Mouse (Mus musculus) left cerebral cortex, adult 18-20 months (tissue): ENCODE results near the gene Lbhd1. TPM values are rescaled to one million over a fixed set of nuclear protein-coding genes. Genes with fewer than 3 reads are reported as not detected.
"Not testable (repeated sequence)": the region's sequence is repeated elsewhere in the genome, so short reads cannot be mapped to it uniquely, and the experiment has no call there.

ENCODE experiments used
- DNase-seq, 2 experiments: peaks; one replicate each; pipeline ENCODE4 v3.0.0; 2021 to 2022; ENCODE audit warnings: low spot score in 2 of 2, mixed read lengths in 1 of 2
- total RNA-seq, 2 experiments: library from RNA; stranded (reverse); gene quantifications; 2 replicates each; pipeline ENCODE4 v1.2.3; 2021

The Lbhd1 gene
- total RNA-seq, 2 experiments from 2014 or later, result 8.2 TPM

DNA sequence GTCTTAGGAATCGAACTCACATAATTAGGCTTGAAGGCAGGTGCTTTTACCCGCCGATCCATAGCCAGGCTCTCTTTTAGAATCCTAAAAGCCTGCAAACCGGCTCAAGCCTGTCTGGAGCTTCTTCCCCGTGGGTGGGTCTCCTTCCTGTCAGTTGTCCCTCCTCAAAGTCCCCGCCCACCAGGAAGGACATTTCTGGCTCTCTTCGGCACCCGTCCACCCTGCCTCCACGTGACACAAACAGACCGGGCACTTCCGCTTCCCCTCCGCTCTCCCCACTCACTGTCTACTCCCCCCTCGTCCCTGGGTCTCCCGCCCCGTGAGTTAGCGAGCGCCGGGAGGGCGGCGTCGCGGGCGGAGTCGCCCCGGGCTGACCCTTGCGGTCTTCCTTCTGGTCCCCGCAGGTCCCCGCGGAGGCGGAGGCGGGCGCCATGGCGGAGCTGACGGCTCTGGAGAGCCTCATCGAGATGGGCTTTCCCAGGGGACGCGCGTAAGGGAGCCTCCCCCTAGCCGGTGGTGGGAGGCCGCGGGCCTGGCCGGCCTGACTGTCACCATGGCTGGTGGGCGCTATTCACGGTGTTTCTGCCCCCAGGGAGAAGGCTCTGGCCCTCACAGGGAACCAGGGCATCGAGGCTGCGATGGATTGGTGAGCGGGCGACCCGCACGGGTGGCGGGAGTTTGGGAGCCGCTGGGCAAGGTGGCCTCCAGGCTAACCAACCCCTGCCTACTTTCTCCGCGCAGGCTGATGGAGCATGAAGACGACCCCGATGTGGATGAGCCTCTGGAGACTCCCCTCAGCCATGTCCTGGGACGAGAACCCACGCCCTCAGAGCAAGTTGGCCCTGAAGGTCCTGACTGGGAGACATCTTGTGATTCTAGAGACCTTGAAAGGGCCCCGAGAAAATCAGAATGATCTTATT lies 12.0 kb upstream of the Lbhd1 start, which contains the start of gene Ubxn1:
TSS of gene Ubxn1 (plus strand) at position 230 of the 920 bp plus-strand sequence.
- peak; percentile 98 to 99 for DNase-seq

DNA sequence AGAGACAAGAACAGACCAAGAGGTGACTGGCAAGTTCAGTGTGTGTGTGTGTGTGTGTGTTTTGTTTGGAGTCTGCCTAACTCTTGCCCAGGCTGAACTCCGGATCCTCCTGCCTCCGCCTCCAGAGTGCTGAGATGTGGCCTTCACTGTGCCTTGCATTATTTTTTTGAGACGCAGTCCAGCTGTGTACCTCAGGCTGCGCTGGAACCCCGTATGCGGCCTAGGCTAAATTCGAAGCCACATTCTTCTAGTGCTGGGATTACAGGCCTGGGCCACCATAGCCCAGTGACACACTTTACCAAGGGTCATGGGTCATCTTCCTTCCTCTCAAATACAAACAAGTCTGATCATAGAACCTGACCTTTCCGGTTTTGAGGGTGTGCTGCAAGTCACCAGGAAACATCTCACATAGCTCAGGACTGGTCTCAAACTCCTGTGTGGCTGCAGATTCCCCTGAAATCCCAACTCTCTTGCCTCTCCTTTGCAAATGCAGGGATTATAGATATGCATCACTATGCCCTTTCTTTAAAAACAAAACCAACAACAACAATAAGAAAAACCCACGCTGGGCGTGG lies 11.2 kb upstream of the Lbhd1 start:
- no peak for DNase-seq

DNA sequence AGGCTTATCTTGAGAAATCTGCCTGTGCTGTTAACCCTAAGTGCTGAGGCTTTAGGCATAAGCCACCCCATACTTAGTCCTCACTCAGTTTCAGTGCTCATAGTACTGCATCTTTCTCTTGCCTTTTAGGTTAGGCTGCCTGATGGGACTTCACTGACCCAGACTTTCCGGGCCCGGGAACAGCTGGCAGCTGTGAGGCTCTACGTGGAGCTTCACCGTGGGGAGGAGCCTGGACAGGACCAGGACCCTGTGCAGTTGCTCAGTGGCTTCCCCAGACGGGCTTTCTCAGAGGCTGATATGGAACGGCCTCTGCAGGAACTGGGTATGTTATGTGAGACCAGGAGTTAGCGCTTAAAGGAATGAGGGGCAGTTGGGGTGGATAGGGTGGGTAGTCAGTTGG lies 8.5 kb upstream of the Lbhd1 start:
- DNase-seq, result no peak

DNA sequence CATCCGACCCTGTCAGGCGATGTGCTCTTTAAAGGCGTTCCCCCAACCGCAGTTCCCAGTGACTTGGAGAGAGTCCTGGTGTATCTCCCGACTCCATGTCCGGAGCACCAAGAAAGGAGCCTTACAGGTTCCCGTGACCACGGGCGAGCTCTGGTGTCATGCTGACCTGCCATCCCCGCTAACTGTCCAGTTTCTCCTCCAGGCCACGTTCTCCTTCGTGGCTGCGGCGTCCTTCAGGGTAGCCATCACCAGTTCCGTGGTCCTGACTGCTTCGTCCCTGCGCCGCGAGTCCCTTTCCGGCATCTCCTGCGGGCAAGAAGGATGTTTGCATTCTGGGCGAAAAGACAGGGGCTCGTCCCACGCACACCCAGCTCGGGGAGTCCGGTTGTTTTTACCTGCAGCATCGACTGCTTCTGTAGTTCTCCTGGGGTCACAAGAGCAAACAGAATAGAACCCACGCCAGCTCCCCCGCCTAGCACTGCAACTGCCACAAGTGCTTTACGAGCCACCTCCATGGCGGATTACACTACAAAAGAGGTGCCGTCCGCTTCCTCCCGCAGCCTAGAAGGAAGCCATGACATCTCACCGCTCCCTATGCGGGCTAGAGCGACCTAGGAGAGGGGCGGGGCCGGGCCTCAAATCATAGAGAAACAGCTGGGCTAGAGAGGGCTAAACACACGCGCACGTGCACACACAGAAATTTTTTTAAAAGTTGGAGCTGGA lies 3.1 kb upstream of the Lbhd1 start, which contains the start of gene Uqcc3:
TSS of gene Uqcc3 (minus strand) at position 613 of the 723 bp plus-strand sequence.
- DNase-seq, result peak; percentile 85 to 90

DNA sequence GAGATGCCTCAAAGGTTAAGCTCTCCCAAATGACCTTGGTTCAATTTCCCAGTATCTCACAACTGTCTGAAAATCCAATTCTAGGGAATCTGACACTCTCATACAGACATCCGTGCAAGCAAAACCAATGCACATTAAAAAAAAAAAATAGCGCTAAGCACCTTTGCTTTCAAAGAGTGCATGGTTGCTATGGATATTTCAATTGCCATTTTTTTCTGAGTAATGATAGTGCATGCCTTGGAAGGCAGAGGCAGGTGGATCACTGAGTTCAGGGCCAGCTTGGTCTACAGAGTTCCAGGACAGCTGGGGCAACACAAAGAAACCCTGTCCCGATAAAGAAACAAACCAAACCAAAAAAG lies 2.5 kb upstream of the Lbhd1 start:
- DNase-seq, result no peak

DNA sequence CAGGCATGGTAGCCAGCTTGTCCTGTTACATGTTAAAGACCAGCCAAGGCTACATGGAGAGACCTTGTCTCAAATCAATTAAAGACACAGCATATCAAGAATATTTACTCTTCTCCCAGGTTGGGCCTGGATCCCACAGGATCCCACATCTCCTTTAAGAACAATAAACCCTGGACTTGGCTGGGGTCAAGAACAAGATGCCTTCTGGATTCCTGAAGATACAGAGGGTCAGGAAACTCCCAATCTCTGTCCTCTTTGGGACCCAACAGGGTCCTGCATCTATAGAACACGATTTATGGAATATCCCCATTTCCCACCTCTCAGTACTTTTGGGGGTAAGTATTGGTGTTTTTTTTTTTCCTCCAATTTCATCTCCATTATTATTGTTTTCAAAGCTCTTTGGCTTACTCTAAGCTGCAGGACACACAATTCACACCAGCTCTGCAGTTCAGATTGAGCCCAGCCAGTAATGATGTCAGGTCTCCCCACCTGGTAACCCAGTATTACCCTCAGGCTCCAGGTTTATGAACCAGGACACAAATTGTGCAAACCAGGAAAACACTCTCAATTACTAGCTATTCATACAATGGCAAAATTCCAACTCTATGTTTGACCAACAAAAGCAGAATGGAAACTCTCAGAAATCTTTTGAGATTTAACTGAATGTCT lies 3.5 kb downstream of the Lbhd1 start:
- no peak for DNase-seq

DNA sequence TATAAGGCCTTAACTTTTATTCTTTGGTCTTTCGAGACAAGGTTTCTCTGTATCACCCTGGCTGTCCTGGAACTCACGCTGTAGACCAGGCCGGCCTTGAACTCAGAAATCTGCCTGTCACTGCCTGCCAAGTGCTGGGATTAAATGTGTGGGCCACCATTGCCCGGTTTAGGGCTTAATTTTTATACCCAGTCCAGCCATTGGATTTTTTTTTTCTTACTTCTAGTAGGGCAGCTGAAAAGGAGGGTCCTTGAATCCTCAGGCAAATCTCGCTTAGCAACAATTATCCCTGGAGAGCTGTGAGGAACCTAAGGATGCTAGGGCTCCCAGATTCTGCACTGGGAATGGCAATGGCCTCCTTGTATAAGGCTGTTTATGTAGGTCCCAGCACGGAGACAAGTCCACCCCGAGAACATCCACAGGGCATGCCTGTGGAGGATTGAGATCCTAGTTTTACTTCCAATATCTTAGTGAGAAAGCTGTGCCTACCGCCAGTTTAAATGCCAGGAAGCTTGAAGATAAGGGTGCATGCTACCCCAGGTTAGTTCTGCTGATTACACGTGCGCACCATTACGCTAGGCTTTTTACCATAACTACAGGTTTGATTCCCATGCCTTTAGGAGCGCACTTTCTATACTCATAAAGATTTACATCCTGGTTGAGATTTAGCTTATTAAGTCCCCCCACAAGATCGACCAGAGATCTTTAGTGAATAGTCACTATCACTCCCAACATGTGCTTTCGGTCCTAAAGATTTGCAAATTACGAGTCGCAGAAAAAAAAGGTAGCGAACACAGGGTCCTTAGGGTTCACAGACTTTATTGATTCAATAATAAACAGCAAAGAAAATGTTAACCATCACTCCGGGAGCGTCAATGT lies 4.3 kb downstream of the Lbhd1 start:
- DNase-seq, result no peak

DNA sequence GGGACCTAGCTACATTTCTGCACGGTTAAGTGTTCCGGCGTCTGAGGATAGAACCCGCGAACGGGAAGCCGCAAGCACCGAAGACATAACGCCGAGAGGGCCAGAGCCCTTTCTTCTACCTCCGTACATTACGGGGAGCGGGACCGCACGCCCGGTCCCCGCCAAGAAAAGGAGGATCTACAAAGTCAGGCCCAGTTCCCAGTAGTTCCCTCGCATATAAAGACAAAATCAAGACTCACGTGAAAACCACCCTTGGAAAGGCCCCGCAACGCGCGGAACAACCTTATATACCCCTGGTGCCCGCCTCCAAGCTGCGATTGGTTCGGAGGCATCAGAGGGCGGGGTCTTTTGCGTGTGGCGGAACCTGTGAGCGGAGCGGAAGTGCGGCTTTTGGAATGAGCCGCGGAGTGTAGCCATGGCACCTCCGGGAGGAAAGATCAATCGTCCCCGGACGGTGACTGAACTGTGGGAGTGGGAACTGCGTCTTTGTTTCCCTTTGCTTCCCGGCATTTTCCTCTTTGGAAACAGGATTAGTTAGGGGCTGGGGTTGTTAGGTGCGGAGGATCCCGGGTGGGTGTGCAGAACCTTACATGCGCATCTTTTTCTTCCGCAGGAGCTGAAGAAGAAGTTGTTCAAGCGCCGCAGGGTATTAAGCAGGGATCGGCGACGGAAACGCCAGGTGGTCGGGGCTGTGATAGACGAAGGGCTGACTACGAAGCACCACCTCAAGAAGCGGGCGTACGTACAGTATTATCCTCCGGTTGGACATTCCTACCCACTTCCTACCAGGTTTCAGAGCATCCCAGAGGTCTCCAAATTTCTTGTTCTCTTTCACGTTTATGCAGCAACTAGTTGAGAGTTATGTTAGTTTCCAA lies 5.2 kb downstream of the Lbhd1 start, which contains the start of the genes 1810009A15Rik and Gm49416:
TSS of gene 1810009A15Rik (plus strand) at position 343 of the 875 bp plus-strand sequence.
TSS of gene Gm49416 (plus strand) at position 416 of the 875 bp plus-strand sequence.
- peak; percentile 93 to 94 for DNase-seq

DNA sequence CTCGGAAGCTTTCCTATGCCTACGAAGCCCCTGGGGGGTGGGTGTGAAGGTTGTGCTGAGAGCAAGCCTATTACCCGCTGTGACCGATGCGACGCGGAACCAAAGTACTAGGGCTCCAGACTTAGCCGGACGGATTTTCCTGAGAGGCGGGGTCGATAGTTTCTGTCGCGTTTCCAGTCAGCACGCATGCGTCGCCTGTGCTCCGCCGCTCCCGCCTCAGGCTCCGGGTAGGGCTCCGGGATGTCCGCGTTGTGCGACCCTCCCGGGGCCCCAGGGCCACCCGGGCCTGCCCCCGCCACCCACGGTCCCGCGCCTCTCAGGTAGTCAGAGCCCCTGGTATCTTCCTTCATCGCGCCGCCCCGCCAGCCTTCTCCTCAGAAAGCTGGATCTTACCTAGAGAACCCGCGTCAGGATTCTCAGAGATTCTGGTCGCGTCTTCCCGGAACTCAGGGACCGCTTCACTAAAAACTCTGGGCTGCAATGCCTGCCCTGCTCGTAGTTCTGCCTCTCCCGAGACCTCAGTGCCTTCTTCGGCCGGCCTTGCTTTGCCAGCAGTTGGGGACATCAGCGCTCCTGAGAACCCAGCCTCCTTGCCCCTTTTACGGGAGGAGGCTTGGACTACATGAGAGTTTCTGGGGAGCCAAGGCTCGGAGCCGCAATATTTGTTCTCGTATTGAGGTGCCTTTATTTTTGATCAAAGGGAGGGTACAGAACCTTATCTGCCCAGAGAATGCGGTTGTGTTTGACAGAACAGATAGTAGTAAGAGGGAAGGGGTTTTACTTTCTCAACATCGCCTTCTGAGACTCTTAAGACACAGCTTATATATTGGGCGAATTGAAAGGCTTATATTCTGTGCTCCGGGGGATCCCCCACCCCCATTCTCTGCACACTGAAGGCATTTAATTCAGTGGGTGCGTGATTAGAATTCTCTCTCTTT lies 9.6 kb downstream of the Lbhd1 start, which contains the start of gene Ints5:
TSS of gene Ints5 (plus strand) at position 177 of the 938 bp plus-strand sequence.
- peak; percentile 84 to 87 for DNase-seq

DNA sequence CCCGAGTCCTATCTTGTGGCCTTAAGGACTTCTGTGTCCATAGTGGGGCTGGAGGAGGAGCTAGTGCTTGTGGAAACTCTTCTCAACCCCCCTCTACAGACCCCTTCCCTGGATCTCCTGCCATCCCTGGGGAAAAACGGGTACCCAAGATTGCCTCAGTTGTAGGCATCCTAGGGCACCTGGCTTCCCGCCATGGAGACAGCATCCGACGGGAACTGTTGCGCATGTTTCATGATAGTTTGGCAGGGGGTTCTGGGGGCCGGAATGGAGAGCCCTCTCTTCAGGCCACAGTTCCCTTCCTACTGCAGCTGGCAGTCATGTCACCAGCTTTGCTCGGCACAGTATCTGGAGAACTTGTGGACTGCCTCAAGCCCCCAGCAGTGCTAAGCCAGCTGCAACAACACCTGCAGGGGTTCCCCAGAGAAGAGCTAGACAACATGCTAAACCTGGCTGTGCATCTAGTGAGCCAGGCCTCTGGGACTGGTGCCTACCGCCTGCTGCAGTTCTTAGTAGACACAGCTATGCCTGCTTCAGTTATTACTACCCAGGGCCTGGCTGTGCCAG lies 11.9 kb downstream of the Lbhd1 start:
- DNase-seq, result no peak

DNA sequence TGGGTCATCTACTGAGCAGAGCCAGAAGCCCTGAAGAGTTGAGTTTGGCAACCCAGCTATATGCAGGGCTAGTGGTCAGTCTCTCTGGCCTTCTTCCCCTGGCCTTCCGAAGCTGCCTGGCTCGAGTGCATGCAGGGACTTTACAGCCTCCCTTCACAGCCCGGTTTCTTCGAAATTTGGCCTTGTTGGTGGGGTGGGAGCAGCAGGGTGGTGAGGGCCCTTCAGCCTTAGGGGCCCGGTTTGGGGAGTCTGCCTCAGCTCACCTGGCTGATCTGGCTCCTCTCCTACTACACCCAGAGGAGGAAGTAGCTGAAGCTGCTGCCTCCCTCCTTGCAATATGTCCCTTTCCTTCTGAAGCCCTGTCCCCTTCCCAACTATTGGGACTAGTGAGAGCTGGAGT lies 12.7 kb downstream of the Lbhd1 start:
- not testable (repeated sequence) for DNase-seq

DNA sequence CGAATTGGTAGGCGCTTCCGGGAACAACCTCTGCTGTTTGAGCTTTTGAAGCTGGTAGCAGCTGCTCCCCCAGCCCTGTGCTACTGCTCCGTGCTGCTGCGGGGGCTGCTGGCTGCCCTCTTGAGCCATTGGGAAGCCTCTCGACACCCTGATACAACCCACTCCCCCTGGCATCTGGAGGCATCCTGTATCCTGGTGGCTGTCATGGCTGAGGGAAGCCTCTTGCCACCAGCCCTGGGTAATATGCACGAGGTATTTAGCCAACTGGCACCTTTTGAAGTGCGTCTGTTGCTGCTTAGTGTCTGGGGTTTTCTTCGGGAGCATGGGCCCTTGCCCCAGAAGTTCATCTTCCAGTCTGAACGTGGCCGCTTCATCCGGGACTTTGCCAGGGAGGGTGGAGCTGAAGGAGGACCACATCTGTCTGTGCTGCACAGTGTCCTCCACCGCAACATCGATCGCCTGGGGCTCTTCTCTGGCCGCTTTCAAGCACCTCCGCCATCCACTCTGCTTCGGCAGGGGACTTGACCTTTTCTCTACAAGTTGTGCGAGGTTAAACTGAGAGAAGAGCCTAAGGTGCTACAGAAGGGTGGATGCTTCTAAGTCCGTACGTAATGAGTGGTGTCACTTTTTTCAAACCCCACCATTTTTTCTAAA lies 13.8 kb downstream of the Lbhd1 start:
- DNase-seq, result not testable (repeated sequence)

DNA sequence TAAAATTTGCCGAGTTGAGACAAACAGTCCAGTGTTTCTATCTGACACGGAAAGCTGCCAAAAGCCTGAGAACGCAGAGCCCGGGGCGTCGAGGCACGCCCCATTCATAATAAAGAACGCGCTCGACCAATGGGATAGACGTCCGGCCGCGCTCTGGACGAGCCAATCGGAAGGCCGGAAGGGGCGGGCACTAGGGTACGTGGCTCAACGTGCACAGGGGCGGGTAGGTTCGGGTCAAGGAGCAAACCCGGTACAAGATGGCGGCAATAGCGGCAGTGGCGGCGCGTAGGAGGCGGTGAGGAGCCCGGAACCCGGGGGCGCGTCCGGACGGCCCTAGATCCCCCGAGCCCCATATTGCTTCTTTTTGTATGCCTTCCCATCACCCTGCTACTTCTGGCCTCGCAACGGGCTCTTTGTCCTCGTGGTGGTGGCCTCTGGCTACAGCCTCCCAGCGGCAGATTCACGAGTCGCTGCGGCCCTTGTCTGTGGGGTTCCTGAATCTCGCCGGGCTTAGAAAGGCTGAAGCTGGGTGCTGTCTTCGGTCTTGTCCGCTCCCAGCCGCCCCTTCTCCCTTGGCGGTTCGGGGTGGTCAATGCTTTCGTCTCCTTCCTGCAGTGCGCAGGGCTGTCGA lies 14.4 kb downstream of the Lbhd1 start, which contains the start of gene Ganab:
TSS of gene Ganab (plus strand) at position 207 of the 631 bp plus-strand sequence.
- peak; percentile 95 to 99 for DNase-seq

DNA sequence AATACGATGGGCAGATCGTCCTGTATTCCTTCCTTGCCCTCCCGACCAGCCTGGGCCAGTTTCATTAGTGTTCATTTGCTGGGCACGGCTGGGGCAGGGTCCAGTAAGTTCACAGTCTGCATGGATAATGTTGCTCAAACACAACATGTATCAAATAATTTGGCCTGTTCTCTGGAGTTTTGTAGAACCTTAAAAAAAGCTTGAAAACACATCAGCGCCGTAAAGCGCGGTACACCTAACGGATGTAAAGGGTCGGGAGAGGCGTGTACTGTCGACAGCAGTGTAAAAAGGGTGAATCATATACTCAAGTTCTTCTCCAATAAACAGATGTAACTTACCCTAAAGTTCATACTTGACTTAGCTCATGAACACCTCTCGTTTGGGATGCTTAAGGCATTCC lies 15.0 kb downstream of the Lbhd1 start:
- no peak for DNase-seq

DNA sequence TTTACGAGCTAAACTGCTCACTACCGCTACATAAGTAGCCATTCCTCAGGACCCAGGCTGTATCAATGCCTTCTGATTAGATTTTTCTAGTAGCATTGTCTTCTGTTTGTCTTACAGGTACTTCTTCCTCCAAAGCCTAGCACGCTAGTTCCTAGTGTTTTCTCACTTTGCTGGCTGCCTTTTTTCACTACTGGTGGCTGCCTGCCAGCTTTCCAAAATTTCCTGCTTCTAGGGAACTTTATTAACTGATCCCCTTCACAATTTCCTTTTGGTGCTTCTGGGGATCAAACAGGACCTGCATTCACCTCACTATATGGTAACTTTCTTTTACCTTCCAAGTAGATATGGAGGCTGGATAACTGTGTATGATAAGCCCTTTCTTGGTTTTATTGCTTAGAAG lies 15.5 kb downstream of the Lbhd1 start:
- no peak for DNase-seq

DNA sequence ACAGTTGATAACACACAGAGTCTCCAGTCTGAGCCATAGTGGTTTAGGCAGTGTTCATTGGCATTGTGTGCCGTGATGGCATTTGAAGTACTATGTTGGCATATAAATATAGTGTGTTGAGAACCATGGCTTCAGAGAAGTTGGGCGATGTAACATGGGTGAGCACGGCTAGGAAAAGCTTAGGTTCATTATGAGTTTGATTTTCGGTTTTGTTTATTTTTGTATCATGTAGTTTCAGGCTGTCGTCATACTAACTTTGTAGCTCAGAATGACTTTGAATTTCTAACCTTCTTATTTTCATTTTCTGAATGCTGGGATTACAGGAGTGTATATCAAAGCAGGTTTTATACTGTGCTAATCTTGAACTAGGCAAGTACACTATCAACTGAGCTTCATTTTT lies 19.9 kb downstream of the Lbhd1 start:
- DNase-seq, result no peak
